Mouse (Mus musculus) intestine, embryonic 16.5 days (tissue): ENCODE data around the gene Dvl1. TPM values are rescaled to one million over a fixed set of nuclear protein-coding genes. Genes with fewer than 3 reads are reported as not detected.

Experiments used
- ATAC-seq: fragments of 200-750 bp; cut with Nextera tagmentation; 2 replicates; pipeline ENCODE4 v1.8.0; 2017; ENCODE audit warnings: moderate TSS enrichment, moderate library complexity
- H3K27ac ChIP-seq: fragments of 300-500 bp; sonication (generic); 2 replicates; pipeline ENCODE4 v1.5.1; 2014; ENCODE audit warnings: mild to moderate bottlenecking, low read length
- H3K27me3 ChIP-seq: fragments of 300-500 bp; sonication (generic); replicated peaks from 2 replicates; pipeline ENCODE4 v1.6.1; 2014; ENCODE audit warnings: low read length, control low read depth, mixed read lengths; ENCODE audit not compliant: control insufficient read depth, insufficient read depth
- H3K36me3 ChIP-seq: fragments of 300-500 bp; sonication (generic); 2 replicates; pipeline ENCODE4 v1.6.1; 2014; ENCODE audit warnings: low read length, control low read depth; ENCODE audit not compliant: control insufficient read depth, insufficient read depth
- H3K4me1 ChIP-seq: fragments of 300-500 bp; sonication (generic); 2 replicates; pipeline ENCODE4 v1.6.1; 2014; ENCODE audit warnings: low read length, control low read depth, mixed read lengths; ENCODE audit not compliant: control insufficient read depth, insufficient read depth
- H3K4me2 ChIP-seq: fragments of 300-500 bp; sonication (generic); 2 replicates; pipeline ENCODE4 v1.6.1; 2014; ENCODE audit warnings: low read depth, low read length, control low read depth
- H3K4me3 ChIP-seq: fragments of 300-500 bp; sonication (generic); 2 replicates; pipeline ENCODE4 v1.5.1; 2014; ENCODE audit warnings: mild to moderate bottlenecking, low read length
- H3K9ac ChIP-seq: fragments of 300-500 bp; sonication (generic); 2 replicates; pipeline ENCODE4 v1.6.1; 2014; ENCODE audit warnings: low read depth, low read length
- H3K9me3 ChIP-seq: fragments of 300-500 bp; sonication (generic); 2 replicates; pipeline ENCODE4 v1.6.1; 2016; ENCODE audit warnings: low read length, control low read depth; ENCODE audit not compliant: control insufficient read depth
- WGBS: fragments of 180-500 bp; shearing (Covaris S2); extraction: QIAGEN DNeasy Blood & Tissue Kit; methylation state at CpG from one replicate; pipeline ENCODE4 v1.1.7; 2014; 5-methylcytosine and 5-hydroxymethylcytosine counted together
- polyA plus RNA-seq: library from polyadenylated mRNA; unstranded; fragments of >200 nt; fragmentation: Nextera tagmentation; extraction: Ambion mirVana; gene quantifications from 2 replicates; pipeline ENCODE4 v1.2.1, GENCODE M21; 2015

Dvl1 gene
- polyA plus RNA-seq, 1 experiment from 2014 or later, result 4.7 TPM

DNA sequence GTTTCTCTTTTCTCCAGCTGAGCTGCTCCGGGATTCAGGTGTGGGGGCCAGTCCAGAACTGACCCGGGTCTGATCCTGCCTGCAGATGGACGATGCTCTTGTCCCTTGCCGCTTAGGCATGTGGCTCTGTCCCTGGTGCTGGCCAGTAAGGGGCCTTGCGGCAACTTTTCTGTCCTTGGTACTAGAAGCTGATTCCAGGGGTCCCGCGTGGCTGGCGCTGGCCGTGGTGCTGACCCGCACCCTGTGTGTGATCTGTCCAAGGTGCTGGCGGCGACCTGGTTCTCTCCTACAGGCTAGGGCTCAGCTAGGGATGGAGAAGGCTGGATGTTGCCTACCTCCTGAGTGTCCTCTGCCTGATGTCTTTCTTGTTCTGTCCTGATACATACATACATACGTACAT, 12.1 kb downstream of the Dvl1 start:
- Histone ChIP-seq H3K9me3 (no peaks in the 10 kb centered on the region), H3K27me3 (no peaks in the 10 kb centered on the region), H3K4me3 (no peak overlapping the region), H3K4me1 (no peaks in the 10 kb centered on the region), H3K36me3 (peaks cover 26% of the 10 kb centered on the region), H3K4me2 (no peak overlapping the region), H3K27ac (no peak overlapping the region), H3K9ac (no peak overlapping the region)
- 17% methylated on average over 13 of the region's 13 CpGs for WGBS
- peak; percentile 52 for ATAC-seq

DNA sequence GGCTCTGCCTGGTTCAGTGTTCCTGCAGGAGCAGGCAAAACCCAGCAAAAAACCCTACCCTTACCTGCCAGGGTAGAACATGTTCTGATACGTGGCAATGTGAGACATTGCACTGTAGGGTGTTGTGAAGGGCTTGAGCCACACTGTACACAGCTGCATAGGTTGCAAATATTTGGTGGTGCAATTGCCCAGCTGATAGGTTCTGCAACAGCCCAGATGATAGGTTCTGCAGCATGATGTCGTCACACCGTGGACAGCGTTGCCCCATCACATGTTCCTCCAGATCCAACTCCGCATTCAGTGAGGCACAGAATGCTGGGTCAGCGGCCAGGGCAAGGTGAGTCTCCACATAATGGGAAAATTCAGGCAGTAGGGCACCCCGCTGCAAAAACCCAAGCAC, 14.6 kb downstream of the Dvl1 start:
- Histone ChIP-seq H3K36me3 (peaks cover 14% of the 10 kb centered on the region), H3K9me3 (no peaks in the 10 kb centered on the region), H3K4me3 (no peak overlapping the region), H3K27ac (no peak overlapping the region), H3K27me3 (no peaks in the 10 kb centered on the region), H3K4me1 (no peaks in the 10 kb centered on the region), H3K4me2 (no peak overlapping the region), H3K9ac (no peak overlapping the region)
- ATAC-seq, result no peak
- 88% methylated on average over 7 of the region's 7 CpGs for WGBS

DNA sequence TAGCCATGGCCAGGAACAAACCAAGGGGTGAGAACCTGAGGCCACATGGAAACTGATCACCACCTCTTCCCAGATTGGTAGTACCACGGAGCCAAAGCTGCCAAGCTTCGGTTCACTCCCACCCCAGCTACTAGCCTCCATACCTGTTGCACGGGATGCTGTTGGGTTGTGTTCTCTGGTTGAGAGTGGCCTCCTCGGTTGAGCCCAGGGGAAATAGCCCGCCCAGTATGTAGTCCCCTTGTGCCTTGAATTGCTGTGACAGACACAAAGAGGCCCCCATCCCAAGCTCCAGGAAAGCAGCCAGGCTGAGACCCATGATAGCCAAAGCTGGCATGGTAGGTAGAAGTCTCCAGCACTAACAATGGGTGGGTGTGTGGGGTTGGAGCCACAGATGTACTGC, 15.8 kb downstream of the Dvl1 start, which contains the start of gene Tas1r3:
Gene Tas1r3, minus strand, starts transcription at position 362 of the 400 bp plus-strand sequence.
- Histone ChIP-seq H3K9ac (no peak within 1 kb of the TSS), H3K4me1 (0 out of 2 replicates have a peak, but pooled peaks cover under 1% of the 10 kb centered on the region), H3K27me3 (no peaks in the 10 kb centered on the region), H3K9me3 (no peaks in the 10 kb centered on the region), H3K27ac (no peak within 1 kb of the TSS), H3K4me3 (no peak within 1 kb of the TSS), H3K36me3 (peaks cover 10% of the 10 kb centered on the region), H3K4me2 (no peak within 1 kb of the TSS)
- no peak for ATAC-seq
- WGBS, result 77% methylated on average over 5 of the region's 5 CpGs

DNA sequence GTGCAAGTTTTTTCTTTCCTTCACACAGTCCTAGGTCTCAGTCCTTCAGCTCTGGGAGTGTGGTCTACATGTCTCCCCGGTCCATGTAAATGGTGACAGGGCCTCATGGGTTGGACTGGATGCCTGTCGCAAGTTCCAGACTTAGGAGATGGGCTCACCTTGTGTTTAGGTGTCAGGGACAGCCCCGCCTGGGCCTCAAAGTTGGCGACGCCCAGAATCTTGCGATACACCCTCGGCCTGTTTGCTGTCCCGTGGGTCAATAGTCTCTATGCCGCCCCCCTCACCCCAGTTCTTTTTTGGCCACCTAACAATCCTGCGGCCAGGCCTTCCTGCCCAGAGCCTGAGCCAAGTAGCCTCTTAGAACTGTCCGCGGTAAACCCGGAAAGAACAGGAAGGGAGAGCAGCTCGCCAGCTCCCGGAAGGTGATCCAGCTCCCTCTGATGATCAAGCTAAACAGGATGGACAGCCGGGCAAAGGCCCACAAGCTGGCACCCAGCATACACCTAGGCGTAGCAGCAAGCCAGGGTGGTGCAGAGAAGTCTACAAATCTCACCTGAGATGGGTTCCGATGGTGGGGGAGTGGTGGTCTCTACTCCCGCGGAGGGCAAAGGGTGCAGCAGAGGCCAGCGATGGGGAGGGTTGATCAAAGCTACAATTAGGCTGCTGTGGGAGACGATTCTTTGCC, 21.6 kb downstream of the Dvl1 start:
- no peaks in the 10 kb centered on the region for H3K27me3 ChIP-seq
- peaks cover 3% of the 10 kb centered on the region; the same call in 1 of the 2 replicates for H3K36me3 ChIP-seq
- peak overlapping the region; percentile 74 for H3K4me3 ChIP-seq
- H3K27ac ChIP-seq, result no peak overlapping the region
- H3K4me2 ChIP-seq, result peak overlapping the region; percentile 77
- peaks cover 18% of the 10 kb centered on the region for H3K4me1 ChIP-seq
- peak overlapping the region; percentile 77 for H3K9ac ChIP-seq
- 7% methylated on average over 22 of the region's 22 CpGs for WGBS
- no peaks in the 10 kb centered on the region for H3K9me3 ChIP-seq
- ATAC-seq, result peak; percentile 72

DNA sequence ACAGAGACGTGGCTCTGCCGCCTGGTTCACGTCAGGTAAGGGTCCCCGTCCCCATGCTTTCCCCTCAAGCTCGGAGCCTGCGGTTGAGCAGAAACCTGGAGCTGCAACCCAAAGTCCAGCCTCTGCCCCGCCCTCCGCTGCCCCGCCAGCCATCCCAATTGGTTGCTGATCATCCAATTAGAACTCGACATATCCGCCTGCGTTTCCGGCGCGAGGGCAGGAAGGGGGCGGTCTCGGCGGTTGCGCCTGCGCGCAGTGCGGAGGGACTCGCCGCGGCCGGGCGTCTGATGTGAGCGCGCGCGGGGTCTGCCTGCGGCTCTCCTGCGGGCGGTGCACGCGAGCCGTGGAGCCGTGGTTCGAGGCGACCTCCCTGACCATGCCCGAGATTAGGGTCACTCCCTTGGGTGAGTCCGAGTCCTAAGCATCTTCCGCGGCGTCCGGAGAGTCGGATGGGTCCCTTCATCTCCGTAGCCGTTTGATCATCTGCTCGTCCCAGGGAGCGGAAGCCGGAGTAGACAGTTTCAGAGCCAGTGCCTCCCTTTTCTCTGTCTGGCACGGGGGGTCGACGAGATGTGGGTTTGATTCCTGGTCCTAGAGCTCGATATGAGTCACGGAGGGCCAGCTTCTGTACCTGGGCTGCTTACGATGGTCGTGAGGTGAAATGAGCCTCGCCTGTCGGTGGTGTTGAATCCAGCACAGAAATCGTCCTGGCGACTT, 22.3 kb downstream of the Dvl1 start, which contains the start of the genes Cptp and Ints11:
Gene Cptp, minus strand, starts transcription at position 124 of the 717 bp plus-strand sequence.
Gene Ints11, plus strand, starts transcription at position 230 of the 717 bp plus-strand sequence.
- Histone ChIP-seq H3K4me1 (peaks cover 18% of the 10 kb centered on the region), H3K9me3 (no peaks in the 10 kb centered on the region), H3K36me3 (peaks cover 3% of the 10 kb centered on the region; the same call in 1 of the 2 replicates), H3K4me2 (peak within 1 kb of the TSS; percentile 82), H3K27ac (peak within 1 kb of the TSS; percentile 45; the same call in 1 of the 2 replicates), H3K4me3 (peak within 1 kb of the TSS; percentile 74), H3K9ac (peak within 1 kb of the TSS; percentile 83), H3K27me3 (no peaks in the 10 kb centered on the region)
- WGBS, result under 1% methylated on average over 63 of the region's 63 CpGs
- peak; percentile 99 for ATAC-seq

DNA sequence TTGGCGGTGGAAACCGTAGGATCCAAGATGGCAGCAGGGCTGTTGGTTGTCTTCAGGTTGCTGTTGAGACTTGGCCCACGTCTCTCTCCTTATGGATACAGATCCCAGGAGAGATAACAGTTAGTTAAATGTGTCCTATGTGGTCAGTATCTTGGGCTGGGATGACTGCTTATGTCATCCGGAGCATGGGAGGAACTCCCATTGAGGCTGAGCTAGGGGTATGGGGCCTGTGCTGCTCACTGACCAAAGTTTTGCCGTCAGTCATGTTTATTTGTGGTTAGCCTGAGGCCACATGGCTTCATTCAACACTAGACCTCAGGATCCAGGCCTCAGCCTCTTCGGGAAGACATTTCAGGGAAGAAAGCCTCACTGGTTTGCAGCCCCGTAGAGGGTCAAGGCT, 24.2 kb downstream of the Dvl1 start:
- Histone ChIP-seq H3K36me3 (0 out of 2 replicates have a peak, but pooled peaks cover 1% of the 10 kb centered on the region), H3K9ac (no peak overlapping the region), H3K27me3 (no peaks in the 10 kb centered on the region), H3K4me2 (no peak overlapping the region), H3K4me1 (peaks cover 18% of the 10 kb centered on the region), H3K9me3 (no peaks in the 10 kb centered on the region), H3K27ac (no peak overlapping the region), H3K4me3 (no peak overlapping the region)
- WGBS, result 81% methylated on average over 7 of the region's 7 CpGs
- ATAC-seq, result no peak

DNA sequence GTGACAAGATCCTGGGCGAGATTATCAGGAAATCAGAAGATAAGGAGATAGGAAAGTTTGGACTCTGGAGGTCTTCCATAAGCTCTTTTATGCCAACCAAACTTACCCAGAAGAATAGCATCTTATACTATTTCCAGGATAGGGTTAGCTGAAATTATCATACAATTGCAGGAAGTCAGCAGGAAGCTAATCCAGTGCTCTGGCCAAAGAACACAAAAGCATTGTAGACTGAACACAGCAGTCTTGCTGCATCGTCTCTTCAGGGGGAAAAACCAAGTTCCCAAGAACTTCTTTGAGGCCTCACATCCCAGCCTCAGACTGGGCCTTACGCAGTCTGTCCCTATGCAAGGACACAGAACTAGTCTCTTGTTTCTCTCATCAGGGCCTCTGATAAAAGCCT, 36.4 kb downstream of the Dvl1 start:
- no peaks in the 10 kb centered on the region for H3K4me1 ChIP-seq
- no peak overlapping the region for H3K9ac ChIP-seq
- no peak overlapping the region for H3K4me3 ChIP-seq
- WGBS, result 73% methylated on average over 3 of the region's 3 CpGs
- no peak overlapping the region for H3K4me2 ChIP-seq
- no peak for ATAC-seq
- no peaks in the 10 kb centered on the region for H3K27me3 ChIP-seq
- no peaks in the 10 kb centered on the region for H3K9me3 ChIP-seq
- peaks cover 25% of the 10 kb centered on the region for H3K36me3 ChIP-seq
- H3K27ac ChIP-seq, result no peak overlapping the region

DNA sequence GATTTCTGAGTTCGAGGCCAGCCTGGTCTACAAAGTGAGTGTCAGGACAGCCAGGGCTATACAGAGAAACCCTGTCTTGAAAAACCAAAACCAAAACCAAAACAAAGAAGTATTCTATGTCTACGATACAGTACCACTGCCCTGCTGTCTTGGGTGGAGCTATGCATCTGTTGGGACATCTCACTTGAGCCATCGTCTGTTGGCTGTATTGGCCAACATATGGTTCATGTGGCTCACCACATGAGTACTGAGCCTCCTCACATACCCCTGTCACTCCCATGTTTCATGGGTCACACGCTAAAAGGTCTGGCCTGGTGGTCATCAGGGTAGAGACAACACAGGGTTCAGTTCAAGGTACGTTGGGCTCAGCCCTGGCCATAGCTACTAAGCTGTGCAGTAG, 39.1 kb downstream of the Dvl1 start:
- peaks cover 10% of the 10 kb centered on the region for H3K4me1 ChIP-seq
- no peak overlapping the region for H3K4me3 ChIP-seq
- no peak for ATAC-seq
- no peak overlapping the region for H3K9ac ChIP-seq
- no peaks in the 10 kb centered on the region for H3K9me3 ChIP-seq
- no peak overlapping the region for H3K27ac ChIP-seq
- H3K27me3 ChIP-seq, result no peaks in the 10 kb centered on the region
- WGBS, result 93% methylated on average over 5 of the region's 5 CpGs
- H3K4me2 ChIP-seq, result no peak overlapping the region
- H3K36me3 ChIP-seq, result peaks cover 22% of the 10 kb centered on the region

DNA sequence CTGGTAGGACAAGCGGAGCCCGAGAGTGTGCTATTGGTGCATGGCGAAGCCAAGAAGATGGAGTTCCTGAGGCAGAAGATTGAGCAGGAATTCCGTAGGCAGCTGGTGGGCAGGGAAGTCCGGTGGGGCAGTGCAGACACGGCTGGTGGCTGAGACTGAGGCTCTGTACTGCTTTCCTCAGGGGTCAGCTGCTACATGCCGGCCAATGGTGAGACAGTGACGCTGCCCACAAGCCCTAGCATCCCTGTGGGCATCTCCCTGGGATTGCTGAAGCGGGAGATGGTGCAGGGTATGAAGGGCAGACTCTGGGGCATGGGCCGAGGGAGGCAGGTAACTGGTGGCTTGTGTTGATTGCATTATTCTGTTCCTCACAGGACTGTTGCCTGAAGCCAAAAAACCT, 40.5 kb downstream of the Dvl1 start:
- Histone ChIP-seq H3K4me3 (no peak overlapping the region), H3K4me2 (no peak overlapping the region), H3K9ac (no peak overlapping the region), H3K36me3 (peaks cover 22% of the 10 kb centered on the region), H3K4me1 (peaks cover 11% of the 10 kb centered on the region), H3K9me3 (no peaks in the 10 kb centered on the region), H3K27ac (no peak overlapping the region), H3K27me3 (no peaks in the 10 kb centered on the region)
- 88% methylated on average over 10 of the region's 10 CpGs for WGBS
- no peak for ATAC-seq
